Mouse (Mus musculus) T-helper 17 cell (primary cell): ENCODE measurements around the gene Tbc1d9b.

ENCODE experiments used
- in situ Hi-C, 2 experiments: fragments of 300-600 bp; cut with MboI, MseI; formaldehyde crosslinking; loops; 1 replicate in 1 of 2; 2 replicates in 1 of 2; pipeline ENCODE4 v1.15.1; 2025; ENCODE audit warnings: high pct_unique_total_duplicates in 2 of 2

Tbc1d9b gene

GRCm38 (mm10) chr11:50130811-50131766 is at the start of gene Tbc1d9b:
Gene Tbc1d9b (plus strand): TSS chr11:50131396.
- in situ Hi-C loops: no loop called here

DNA sequence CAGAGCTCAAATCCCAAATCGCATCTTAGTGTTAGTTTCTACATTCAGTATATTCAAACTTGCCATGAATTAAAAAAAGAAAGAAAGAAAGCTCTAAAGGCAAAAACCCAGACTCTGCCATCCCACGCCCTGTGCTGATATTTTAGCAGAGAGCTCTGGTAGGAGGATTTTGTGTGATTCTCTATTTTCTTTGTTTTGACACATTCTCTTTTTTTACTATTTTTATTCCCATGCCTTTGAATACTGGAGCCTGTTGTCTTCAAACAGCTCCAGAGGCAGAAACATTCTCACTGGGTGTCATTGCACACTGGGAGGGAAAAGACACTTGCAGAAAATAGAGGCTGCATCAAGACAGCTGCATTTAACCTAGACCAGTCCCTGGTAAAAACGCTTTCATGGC is 45.0 kb upstream of the Tbc1d9b start:
- in situ Hi-C loops: loop anchor here in 1 of 2 experiments (5.0 kb wide), 1 partner anchor 41 kb away; no protein-coding TSS in a partner anchor

DNA sequence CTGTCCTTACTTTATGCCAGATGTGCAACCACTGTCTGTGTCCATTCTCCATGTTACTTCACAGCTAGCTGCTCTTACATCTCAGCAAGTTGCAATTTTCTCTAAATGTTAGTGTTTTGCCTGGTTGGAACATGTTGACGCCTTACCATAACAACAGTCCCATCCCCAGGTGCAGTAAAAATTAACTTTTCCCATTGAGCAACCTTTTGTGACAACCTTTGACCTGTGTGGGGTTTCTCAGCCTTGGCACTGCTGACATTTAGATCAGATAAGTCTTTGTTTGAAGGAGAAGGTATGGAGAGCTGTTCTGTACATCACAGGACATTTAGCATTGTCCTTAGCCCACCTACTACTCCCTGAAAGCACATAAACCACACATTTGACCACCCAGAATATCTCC is 41.4 kb upstream of the Tbc1d9b start:
- in situ Hi-C loops: loop anchor here in 1 of 2 experiments (5.0 kb wide), 1 partner anchor 37 kb away; no protein-coding TSS in a partner anchor

DNA sequence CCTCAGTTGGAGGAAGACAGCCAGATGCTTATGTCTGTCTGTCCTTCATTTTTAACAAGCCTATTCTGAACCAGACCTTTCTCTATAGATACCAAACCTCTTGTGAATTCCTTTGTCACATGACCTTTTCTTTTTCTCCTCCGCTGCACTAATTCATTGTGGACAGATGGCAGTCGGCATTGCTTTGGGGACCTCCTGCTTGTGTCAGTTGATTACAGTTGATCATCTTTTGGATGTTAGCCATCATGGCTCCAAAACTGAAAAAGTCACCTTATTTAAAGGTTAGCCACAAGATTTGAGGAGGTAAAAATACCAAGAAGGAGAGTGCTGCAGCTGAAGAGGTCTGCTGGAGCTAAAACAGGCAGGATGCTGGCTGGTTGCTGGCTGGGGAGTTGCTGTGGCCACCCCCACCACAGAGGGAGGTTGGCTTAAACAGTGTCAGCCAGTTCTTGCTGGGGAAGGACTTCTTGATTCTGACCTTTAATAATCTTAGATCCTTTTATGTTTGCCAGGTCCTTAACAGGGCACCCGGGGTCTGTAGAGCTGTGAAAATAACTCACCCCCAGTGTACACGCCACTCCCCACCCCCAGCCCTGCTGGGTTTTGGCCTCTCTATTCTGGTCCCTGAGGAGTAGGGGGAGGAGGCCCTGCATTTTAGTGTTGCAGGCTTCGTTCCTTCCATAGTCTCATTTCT is 40.1 kb upstream of the Tbc1d9b start:
- in situ Hi-C loops: no loop called here

- in situ Hi-C loops: no loop called here
These were observed 39.5 kb upstream of the Tbc1d9b start for GRCm38 (mm10) chr11:50091681-50092080.

- in situ Hi-C loops: no loop called here
These were observed 35.5 kb upstream of the Tbc1d9b start for GRCm38 (mm10) chr11:50095661-50096060.

DNA sequence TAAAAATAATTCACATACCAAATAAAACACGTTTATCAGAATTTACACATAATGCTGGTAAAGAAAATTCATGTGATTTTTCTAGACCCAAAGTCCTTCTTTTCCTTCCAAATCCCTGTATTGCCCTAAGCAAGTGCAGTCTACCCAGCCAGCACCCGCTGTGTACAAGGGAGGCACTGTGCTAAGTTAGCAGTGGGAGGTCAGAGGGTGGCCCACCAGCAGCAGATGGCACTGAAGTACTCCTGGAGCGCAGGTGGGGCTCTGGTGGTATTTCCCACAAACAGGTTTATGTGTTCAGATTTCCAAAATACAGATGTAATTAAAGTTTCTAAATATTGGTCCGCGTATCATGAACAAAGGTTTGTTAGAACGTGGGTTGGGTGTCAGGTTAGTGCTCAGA is 34.1 kb upstream of the Tbc1d9b start:
- in situ Hi-C loops: no loop called here

GRCm38 (mm10) chr11:50098961-50099481 is 32.2 kb upstream of the Tbc1d9b start:
- in situ Hi-C loops: no loop called here

DNA sequence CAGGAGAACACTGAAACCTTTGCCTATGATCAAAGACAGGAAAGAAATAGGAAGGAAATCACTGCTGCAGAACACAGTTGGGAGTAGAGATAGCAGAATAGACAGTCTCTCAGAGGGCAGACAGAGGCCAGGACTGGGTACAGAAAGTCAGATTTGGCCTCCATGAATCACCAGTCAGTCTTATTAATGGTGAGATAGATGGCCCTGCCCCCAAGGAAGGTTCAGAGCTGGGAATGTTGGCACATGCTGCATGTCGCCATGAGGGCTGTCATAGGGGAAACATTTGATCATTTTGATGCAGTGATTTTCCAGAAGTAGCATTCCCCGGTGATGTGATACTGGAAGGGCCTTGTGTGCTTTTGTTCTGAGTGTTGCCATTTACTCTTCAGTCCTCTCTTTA is 31.5 kb upstream of the Tbc1d9b start:
- in situ Hi-C loops: loop anchor here in 1 of 2 experiments (5.0 to 10.0 kb wide), 2 partner anchors 115 to 332 kb away; no protein-coding TSS in a partner anchor

DNA sequence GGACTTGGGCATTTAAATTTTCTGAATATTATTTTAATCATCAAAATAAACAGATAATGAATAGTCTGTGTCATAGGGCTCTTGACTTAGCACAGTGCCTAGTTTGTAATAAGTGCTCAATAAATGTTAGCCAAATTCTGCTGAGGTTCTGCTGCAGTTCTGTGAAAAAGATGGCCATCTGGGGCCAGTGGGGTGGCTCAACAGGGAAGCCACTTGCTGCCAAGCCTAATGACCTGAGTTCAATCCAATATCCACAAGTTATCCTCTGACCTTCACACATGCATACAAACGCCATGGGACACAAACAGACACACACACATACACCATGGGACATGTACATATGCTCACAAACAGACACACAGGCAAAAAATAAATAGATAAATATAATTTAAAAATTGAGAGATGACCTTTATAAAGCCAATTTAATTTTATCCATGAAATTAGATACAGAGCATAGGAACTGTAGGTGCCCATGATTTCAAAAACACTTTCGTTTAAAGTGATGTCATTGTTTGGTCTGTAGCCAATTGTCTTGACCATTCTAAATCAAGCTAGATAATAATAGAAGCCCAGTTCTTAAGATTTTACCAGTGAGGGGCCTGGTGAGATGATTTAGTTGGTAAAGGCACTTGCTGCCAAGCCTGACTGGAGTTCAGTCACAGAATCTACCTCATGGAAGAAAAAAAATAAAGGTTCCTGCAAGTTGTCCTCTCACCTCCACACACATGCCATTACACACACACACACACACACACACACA is 30.5 kb upstream of the Tbc1d9b start:
- in situ Hi-C loops: loop anchor here in 1 of 2 experiments (5.0 to 10.0 kb wide), 2 partner anchors 116 to 333 kb away; no protein-coding TSS in a partner anchor

GRCm38 (mm10) chr11:50101962-50102361 is 29.2 kb upstream of the Tbc1d9b start:
- in situ Hi-C loops: loop anchor here in 1 of 2 experiments (5.0 to 10.0 kb wide), 2 partner anchors 117 to 335 kb away; no protein-coding TSS in a partner anchor

DNA sequence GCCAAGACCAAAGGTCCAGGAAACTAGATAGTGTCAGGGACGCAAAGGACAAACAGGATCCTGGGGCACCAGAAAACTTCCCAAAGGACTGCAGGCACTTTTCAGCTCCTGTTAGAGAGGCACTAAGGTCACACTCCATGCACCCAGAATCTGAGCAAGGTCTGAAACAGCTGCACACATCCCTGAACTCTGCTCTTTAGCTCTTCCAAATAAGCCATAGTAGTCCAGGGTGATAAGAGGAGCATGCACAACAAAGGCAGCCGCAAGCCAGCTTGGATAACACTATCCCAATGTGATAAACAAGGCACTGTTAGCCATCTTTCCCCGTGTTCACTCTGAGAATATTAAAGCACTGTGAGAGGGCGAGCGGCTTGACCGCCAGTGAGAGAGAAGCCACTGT is 27.2 kb upstream of the Tbc1d9b start:
- in situ Hi-C loops: loop anchor here in 1 of 2 experiments (5.0 to 10.0 kb wide), 2 partner anchors 119 to 337 kb away; no protein-coding TSS in a partner anchor

- in situ Hi-C loops: loop anchor here in 1 of 2 experiments (10.0 kb wide), 1 partner anchor 120 kb away; no protein-coding TSS in a partner anchor
These were observed 26.0 kb upstream of the Tbc1d9b start for GRCm38 (mm10) chr11:50105237-50105636.

- in situ Hi-C loops: loop anchor here in 1 of 2 experiments (10.0 kb wide), 1 partner anchor 121 kb away; no protein-coding TSS in a partner anchor
These were observed 25.2 kb upstream of the Tbc1d9b start for GRCm38 (mm10) chr11:50106024-50106423.

DNA sequence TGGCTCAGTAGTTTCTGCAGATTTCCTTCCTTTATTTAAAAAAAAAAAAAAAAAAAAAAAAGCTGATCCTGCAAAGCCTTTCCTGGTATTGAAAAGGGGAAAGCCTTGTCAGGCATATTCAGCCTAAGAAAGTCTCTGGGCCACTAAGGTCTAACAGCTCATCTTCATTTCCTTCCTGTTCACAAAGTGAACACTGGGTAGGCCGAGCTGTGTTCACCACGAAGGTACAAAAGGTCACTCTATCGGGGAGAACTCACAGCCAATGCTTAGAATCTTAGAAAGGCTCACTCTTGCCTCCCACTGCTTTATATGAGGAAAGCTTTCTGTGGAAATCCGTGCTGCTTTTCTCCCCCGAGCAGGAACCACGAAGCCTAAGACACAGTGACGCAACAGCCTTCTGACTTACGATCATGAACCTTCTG is 22.4 kb upstream of the Tbc1d9b start:
- in situ Hi-C loops: loop anchor here in 1 of 2 experiments (10.0 kb wide), 1 partner anchor 124 kb away; no protein-coding TSS in a partner anchor

DNA sequence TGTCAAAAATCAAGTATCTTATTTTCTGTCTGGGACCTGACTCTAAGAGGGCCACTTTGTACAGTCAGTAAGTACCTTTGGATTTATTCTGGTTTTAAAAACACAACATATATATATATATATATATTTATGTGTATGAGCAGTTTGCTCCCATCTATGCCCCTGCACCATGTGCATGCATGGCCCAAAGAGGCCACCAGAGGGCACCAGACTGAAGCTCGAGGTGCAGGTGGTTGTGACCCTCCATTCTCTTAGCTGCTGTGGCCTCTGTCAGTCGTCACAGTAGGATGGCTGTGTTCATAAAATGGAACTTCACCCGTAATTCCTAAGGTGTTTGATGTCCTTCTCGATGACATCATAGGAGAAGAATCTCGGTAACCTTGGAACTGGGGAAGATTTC is 16.9 kb upstream of the Tbc1d9b start:
- in situ Hi-C loops: no loop called here

DNA sequence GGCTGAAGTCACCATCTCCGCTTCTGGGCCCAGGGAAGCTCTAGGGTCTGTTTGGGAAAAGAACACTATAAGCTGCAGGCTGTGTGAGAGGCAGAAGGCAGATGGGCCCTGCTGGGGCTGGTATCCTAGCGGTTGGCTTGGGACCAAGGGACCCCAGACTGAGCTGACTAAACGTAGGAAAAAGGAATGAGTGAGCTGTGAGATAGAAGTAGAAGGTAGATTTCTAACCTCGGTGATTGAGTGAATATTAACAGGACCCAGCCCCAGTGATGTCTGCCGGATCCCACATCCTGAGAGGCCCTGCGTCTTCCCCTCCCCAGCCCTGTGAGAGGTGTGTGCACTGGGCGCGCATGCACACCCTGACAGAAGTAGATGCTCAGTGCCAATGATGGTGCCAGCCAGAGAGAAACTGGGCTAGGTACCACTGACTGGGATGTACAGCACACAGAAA is 8.5 kb upstream of the Tbc1d9b start:
- in situ Hi-C loops: no loop called here

GRCm38 (mm10) chr11:50127781-50128180 is 3.4 kb upstream of the Tbc1d9b start:
- in situ Hi-C loops: loop anchor here in 1 of 2 experiments (5.0 kb wide), 2 partner anchors 40 to 140 kb away; no protein-coding TSS in a partner anchor

GRCm38 (mm10) chr11:50131801-50132201 is 605 bp downstream of the Tbc1d9b start:
- in situ Hi-C loops: no loop called here

DNA sequence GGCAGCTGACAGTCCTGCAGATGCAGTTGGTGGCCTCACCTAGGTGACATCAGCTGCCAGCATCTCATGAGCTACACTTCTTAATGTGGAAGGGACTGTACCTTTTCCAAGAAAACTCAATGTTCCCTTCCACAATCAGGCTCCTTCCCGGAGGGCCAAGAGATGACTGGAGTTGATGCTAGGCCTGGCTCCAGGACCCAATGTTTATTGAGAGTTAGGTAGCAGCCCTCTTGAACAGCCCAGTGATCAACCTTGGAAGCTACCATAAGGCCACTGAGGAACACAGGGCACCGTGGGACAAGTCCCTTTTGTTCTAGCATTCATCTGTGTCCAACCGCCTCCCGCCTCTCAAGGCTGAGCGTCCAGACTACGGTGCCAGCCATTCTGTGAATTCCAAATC is 1.1 kb downstream of the Tbc1d9b start:
- in situ Hi-C loops: no loop called here
